Mouse (Mus musculus): ENCODE results near the gene Cox10. TPM values are rescaled to one million over a fixed set of nuclear protein-coding genes. Genes with fewer than 3 reads are reported as not detected.
"Not testable (repeated sequence)": the region's sequence is repeated elsewhere in the genome, so short reads cannot be mapped to it uniquely, and the experiment has no call there.

Gene Cox10
- 10 to 100 TPM; 60.5 to 68.8 (median 65.5) TPM for total RNA-seq (2022)

GRCm38 (mm10) chr11:64078956-64079726 lies at the start of gene Cox10:
Cox10 (minus strand) TSS chr11:64079468.
- peak; percentile 91 for DNase-seq (ENCODE audit: low spot score)

GRCm38 (mm10) chr11:64128016-64128415 lies 48.7 kb upstream of the Cox10 start:
- DNase-seq (ENCODE audit: low spot score) = peak; percentile 0

DNA sequence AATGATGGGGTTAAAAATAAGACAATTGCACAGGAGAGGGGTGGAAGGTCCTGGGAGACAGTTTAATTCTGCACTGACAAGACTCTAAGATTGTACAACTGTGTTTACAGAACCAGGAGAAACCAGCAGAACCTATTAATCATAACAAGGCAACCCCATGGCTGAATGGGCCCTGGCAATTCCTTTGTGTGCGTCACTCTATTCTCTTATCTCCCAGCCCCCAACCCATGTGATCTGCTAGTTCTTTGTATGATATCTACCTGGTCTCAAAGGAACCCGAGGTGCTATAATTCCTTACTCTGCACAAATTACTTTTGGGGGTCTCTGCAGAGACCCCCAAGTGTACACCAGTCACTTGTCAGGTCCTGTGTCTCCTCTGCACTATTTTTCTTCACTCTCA lies 46.2 kb upstream of the Cox10 start:
- DNase-seq (ENCODE audit: low spot score) = no peak

- not testable (repeated sequence) for DNase-seq (ENCODE audit: low spot score)
Observed at GRCm38 (mm10) chr11:64123174-64123573, 43.9 kb upstream of the Cox10 start.

- DNase-seq (ENCODE audit: low spot score) = no peak
Observed at GRCm38 (mm10) chr11:64116711-64117110, 37.4 kb upstream of the Cox10 start.

- no peak for DNase-seq (ENCODE audit: low spot score)
Observed at GRCm38 (mm10) chr11:64115822-64116221, 36.6 kb upstream of the Cox10 start.

- no peak for DNase-seq (ENCODE audit: low spot score)
Observed at GRCm38 (mm10) chr11:64115101-64115500, 35.8 kb upstream of the Cox10 start.

- DNase-seq (ENCODE audit: low spot score) = no peak
Observed at GRCm38 (mm10) chr11:64100060-64100459, 20.8 kb upstream of the Cox10 start.

- no peak for DNase-seq (ENCODE audit: low spot score)
Observed at GRCm38 (mm10) chr11:64093058-64093457, 13.8 kb upstream of the Cox10 start.

- peak; percentile 41 for DNase-seq (ENCODE audit: low spot score)
Observed at GRCm38 (mm10) chr11:64091150-64091549, 11.9 kb upstream of the Cox10 start.

GRCm38 (mm10) chr11:64089682-64090081 lies 10.4 kb upstream of the Cox10 start:
- no peak for DNase-seq (ENCODE audit: low spot score)

DNA sequence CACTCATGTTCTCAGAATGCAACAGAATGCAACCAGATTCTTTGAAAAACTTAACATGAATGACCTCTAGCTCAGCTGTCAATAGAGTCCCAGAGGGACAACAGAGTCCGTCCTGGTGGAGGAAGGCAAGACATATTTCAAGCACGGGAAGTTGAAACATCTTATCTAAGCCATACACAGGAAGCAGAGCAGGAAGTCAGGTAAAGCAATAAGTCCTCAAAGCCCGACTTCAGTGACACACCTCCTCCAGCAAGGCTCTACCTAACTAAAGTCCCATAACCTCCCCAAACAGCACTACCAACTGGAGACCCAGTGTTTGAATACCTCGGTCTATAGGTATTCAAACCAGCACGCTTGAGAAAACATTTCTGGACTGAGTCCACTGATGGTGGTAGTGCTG lies 6.6 kb upstream of the Cox10 start:
- no peak for DNase-seq (ENCODE audit: low spot score)

GRCm38 (mm10) chr11:64079727-64080081 lies 436 bp upstream of the Cox10 start:
- DNase-seq (ENCODE audit: low spot score) = no peak

DNA sequence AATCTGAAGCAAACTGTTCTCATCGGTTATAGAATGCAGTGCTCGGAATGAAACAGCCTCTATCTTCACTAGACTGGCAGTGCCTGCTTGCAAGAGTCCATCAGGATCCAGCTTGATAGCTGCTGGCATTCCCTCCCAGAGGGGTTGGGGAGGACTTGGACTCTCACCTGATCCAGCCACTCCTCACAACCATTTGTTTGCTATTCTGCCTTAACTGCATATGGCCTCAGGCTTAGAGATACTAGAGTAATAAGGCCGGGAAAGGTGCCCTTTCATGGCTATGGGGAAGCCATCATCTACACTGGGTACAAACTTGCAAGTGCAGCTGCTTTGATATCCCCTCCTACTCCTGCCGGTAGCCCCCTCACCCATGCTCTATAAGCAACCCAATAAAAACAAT lies 3.1 kb downstream of the Cox10 start:
- DNase-seq (ENCODE audit: low spot score) = no peak

DNA sequence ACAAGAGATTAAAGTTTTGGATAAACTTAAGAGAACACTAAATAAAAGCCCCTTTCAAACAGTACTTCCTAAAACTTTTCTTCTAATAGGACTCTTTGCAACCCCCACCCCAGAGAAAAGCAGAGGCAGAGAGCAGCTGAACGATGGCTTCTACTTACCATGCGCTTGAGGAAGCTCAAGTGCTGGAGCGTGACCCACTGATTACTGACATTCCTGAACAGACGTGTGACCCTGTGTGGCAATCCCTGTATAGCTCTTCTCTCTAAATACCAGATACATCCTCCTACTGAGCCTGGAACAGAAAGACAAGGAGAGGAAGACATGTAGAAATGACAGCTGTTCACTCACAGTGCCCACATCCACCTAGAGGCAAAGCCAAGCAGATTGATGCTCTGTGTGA lies 5.9 kb downstream of the Cox10 start:
- DNase-seq (ENCODE audit: low spot score) = peak; percentile 26

- no peak for DNase-seq (ENCODE audit: low spot score)
Observed at GRCm38 (mm10) chr11:64071536-64071935, 7.7 kb downstream of the Cox10 start.

DNA sequence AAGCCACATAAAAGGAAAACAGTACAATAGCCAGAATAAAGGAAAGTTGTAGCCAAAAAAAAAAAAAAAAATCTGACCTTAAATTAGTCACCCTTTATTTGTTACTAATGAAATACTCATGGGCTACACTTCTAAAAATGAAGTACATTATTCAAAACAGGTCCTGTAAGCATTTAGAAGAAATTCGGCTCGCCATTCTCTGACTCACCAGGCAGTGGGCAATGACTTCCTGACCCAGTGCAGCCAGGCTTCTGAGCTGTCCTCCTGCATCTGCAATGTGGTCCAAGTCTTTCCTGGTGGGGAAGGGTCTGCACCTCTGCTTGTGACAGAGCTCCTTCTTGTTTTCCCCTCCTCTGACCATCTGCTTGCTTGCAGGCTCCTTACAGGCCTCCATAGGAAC lies 13.3 kb downstream of the Cox10 start:
- DNase-seq (ENCODE audit: low spot score) = no peak

DNA sequence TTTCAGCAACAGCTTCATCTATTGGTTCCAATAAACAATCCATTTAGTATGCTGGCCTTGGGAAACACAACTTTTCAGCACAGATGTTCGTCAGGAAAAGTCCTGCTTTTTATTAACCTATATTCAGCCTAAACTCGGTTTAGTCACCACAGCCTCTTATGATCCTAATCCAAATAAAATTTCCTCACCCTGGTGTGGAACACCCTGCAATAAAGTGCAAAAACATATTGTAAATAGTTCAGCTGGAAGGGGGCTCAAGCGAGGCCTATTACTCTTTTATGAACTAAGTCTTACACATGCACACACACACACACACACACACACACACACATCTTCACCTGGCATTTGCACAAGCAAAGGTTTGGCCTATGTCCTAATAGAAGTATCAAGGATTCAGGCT lies 16.1 kb downstream of the Cox10 start:
- DNase-seq (ENCODE audit: low spot score) = no peak

DNA sequence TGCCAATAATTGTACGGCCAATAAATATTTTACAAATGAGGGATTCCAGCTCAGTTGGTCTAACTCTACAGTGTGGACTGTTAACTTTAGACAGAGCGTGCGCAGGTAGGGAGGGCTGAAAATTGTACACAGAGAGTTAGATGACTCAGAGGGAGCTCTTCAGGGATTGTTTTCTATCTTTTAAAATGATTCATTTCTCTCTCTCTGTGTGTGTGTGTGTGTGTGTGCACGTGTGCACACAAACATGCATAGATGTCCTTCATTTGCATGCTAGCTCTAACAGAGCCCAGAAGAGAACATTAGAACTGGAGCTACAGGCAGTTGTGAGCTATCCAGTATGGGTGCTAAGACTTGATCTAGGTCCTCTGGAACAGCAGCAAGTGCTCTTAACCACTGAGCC lies 17.0 kb downstream of the Cox10 start:
- no peak for DNase-seq (ENCODE audit: low spot score)

- DNase-seq (ENCODE audit: low spot score) = no peak
Observed at GRCm38 (mm10) chr11:64059305-64059704, 20.0 kb downstream of the Cox10 start.

DNA sequence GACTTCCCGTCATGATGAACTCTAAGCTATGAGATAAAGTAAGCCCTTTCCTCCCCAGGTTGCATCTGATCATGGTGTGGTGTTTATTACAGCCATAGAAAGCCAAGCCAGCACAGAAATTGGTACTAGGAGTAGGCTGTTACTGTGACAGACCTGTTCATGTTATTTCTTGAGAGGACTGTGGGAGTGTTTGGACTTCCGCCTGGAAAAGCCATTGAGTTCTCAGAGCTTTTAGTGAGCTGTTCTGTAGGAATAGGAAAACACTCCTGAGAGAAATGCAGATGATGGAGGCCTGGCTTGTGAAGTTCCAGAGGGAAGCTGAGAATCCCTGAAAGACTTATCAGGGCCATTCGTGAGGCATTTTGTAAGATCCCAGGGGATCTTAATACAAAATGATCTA lies 20.8 kb downstream of the Cox10 start:
- no peak for DNase-seq (ENCODE audit: low spot score)

- DNase-seq (ENCODE audit: low spot score) = no peak
Observed at GRCm38 (mm10) chr11:64053371-64053770, 25.9 kb downstream of the Cox10 start.

DNA sequence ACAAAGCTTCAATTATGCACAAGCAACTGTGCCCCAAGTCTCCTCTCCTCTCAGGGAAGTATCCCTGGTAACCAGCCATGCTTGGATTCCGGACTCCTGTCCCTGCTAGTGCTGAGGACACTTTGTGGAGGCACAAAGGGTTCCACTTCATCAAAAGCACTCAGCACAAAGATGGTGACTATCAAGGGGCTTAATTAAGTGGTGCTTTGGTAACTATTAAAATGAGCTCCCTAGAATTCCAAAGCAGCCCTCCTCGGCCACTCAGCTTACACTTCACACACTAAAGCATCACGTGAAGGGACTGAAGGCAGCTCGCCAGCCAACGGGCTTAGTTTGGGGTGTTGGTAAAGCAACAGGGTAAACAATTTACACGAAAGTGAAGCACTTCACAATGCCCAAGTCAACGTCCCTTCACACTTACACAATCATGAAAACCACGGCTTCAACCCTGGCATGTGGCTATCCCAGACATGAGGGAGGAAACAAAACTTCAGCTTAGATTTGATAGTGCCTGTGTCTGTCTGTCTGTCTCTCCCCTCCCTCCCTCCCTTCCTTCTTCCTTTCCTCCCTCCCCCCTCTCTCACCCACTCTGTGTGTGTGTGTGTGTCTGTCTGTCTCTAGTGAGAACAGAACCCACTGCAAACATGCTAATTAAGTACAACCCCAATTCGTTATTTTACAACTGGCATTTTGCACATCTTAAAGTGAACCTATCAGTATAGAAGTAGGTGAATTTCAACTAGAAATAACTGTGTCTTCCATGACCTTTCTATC lies 27.9 kb downstream of the Cox10 start:
- DNase-seq (ENCODE audit: low spot score) = no peak

Measured in heart, adult 8-10 months (tissue).